Mouse (Mus musculus) ovary, adult 2 months (tissue): ENCODE measurements around the gene Taf12. TPM values are rescaled to one million over a fixed set of nuclear protein-coding genes. Genes with fewer than 3 reads are reported as not detected.

Source experiments
- polyA plus RNA-seq: library from polyadenylated mRNA; depleted of rRNA; stranded (reverse); fragments of >200 nt; gene quantifications from 2 replicates; pipeline ENCODE4 v1.2.3, GENCODE M21; 2012; rRNA removed

Taf12 gene
- 2.9 and 3.2 TPM in 2 replicates for polyA plus RNA-seq

GRCm38 (mm10) chr4:132274156-132274862 lies at the start of gene Taf12:
TSS of gene Taf12 (plus strand) at chr4:132274375.

GRCm38 (mm10) chr4:132261514-132262357 lies 12.4 kb upstream of the Taf12 start, which contains the start of gene Gmeb1:
TSS of gene Gmeb1 (minus strand) at chr4:132261602.

GRCm38 (mm10) chr4:132302939-132303479 lies 28.8 kb downstream of the Taf12 start, which contains the start of gene Rab42:
TSS of gene Rab42 (minus strand) at chr4:132303385.

GRCm38 (mm10) chr4:132329115-132329834 lies 55.1 kb downstream of the Taf12 start, which contains the start of gene Trnau1ap:
TSS of gene Trnau1ap (minus strand) at chr4:132329538.

Other genes with a start within 250 kb of the Taf12 start
- 0.07 and 0.10 TPM in 2 replicates for gene Gm10300, start 199.7 kb upstream of the Taf12 start, polyA plus RNA-seq
- 14.9 and 16.5 TPM in 2 replicates for gene Epb41, start 199.1 kb upstream of the Taf12 start, polyA plus RNA-seq
- gene Oprd1, start 129.9 kb upstream of the Taf12 start, polyA plus RNA-seq = 0.62 and 1.1 TPM in 2 replicates
- gene Ythdf2, start 62.1 kb upstream of the Taf12 start, polyA plus RNA-seq = 19.0 and 24.3 TPM in 2 replicates
- gene Gmeb1, start 12.8 kb upstream of the Taf12 start, polyA plus RNA-seq = 17.5 and 21.0 TPM in 2 replicates
- gene Rab42, start 29.0 kb downstream of the Taf12 start, polyA plus RNA-seq = 4.3 and 4.9 TPM in 2 replicates
- gene Trnau1ap, start 55.2 kb downstream of the Taf12 start, polyA plus RNA-seq = 24.2 and 24.9 TPM in 2 replicates
- gene Rcc1, start 79.2 kb downstream of the Taf12 start, polyA plus RNA-seq = 7.1 and 9.7 TPM in 2 replicates
- gene Phactr4, start 148.1 kb downstream of the Taf12 start, polyA plus RNA-seq = 7.0 and 8.8 TPM in 2 replicates
- 3.6 and 5.5 TPM in 2 replicates for gene Med18, start 189.5 kb downstream of the Taf12 start, polyA plus RNA-seq
- 15.5 and 17.6 TPM in 2 replicates for gene Sesn2, start 236.1 kb downstream of the Taf12 start, polyA plus RNA-seq